Mouse (Mus musculus): Measurements from ENCODE around the gene Tnni3. TPM values are rescaled to one million over a fixed set of nuclear protein-coding genes. Genes with fewer than 3 reads are reported as not detected.

Gene Tnni3
- polyA plus RNA-seq, 1 experiment from 2014 or later, result 3.9 TPM

GRCm38 (mm10) chr7:4502421-4503090 lies 21.5 kb downstream of the Tnni3 start:
- Histone ChIP-seq H3K4me1 (replicated peaks) (peaks cover 37% of the 10 kb centered on the region), H3K4me3 (peak overlapping the region; percentile 88), H3K36me3 (peaks cover under 1% of the 10 kb centered on the region; the same call in 1 of the 2 replicates), H3K9me3 (no peaks in the 10 kb centered on the region), H3K4me2 (peak overlapping the region; percentile 89), H3K9ac (peak overlapping the region; percentile 94), H3K27ac (peak overlapping the region; percentile 92; the same call in 1 of the 2 replicates), H3K27me3 (no peaks in the 10 kb centered on the region)
- 14% methylated on average over 14 of the region's 14 CpGs for WGBS
- peak; percentile 8; the same call in 1 of the 2 replicates for ATAC-seq (ENCODE audit: low FRiP score)

GRCm38 (mm10) chr7:4501558-4502397 lies 22.3 kb downstream of the Tnni3 start, which contains the start of gene Ppp1r12c:
TSS of gene Ppp1r12c (minus strand) at chr7:4501680.
- Histone ChIP-seq H3K4me1 (replicated peaks) (peaks cover 45% of the 10 kb centered on the region), H3K9me3 (no peaks in the 10 kb centered on the region), H3K36me3 (peaks cover 8% of the 10 kb centered on the region), H3K27me3 (no peaks in the 10 kb centered on the region), H3K27ac (peak within 1 kb of the TSS; percentile 92), H3K4me2 (peak within 1 kb of the TSS; percentile 89), H3K4me3 (peak within 1 kb of the TSS; percentile 88), H3K9ac (peak within 1 kb of the TSS; percentile 94)
- ATAC-seq (ENCODE audit: low FRiP score), result peak; percentile 95
- under 1% methylated on average over 60 of the region's 62 CpGs for WGBS

- Histone ChIP-seq H3K27me3 (no peaks in the 10 kb centered on the region), H3K27ac (peak overlapping the region; percentile 92), H3K4me1 (replicated peaks) (peaks cover 45% of the 10 kb centered on the region), H3K9ac (peak overlapping the region; percentile 94), H3K4me2 (peak overlapping the region; percentile 89), H3K9me3 (no peaks in the 10 kb centered on the region), H3K4me3 (peak overlapping the region; percentile 88), H3K36me3 (peaks cover 15% of the 10 kb centered on the region)
- WGBS, result under 1% methylated on average over 40 of the region's 52 CpGs
- peak; percentile 53 for ATAC-seq (ENCODE audit: low FRiP score)
These were observed 23.0 kb downstream of the Tnni3 start for GRCm38 (mm10) chr7:4500892-4501471.

- Histone ChIP-seq H3K27me3 (no peaks in the 10 kb centered on the region), H3K4me1 (replicated peaks) (peaks cover 45% of the 10 kb centered on the region), H3K27ac (no peak overlapping the region), H3K9me3 (no peaks in the 10 kb centered on the region), H3K4me3 (peak overlapping the region; percentile 88), H3K36me3 (peaks cover 28% of the 10 kb centered on the region), H3K9ac (peak overlapping the region; percentile 94), H3K4me2 (peak overlapping the region; percentile 89)
- ATAC-seq (ENCODE audit: low FRiP score), result no peak
- WGBS, result 95% methylated on average over 4 of the region's 4 CpGs
These were observed 25.0 kb downstream of the Tnni3 start for GRCm38 (mm10) chr7:4499034-4499433.

GRCm38 (mm10) chr7:4498251-4498650 lies 25.8 kb downstream of the Tnni3 start:
- Histone ChIP-seq H3K27me3 (no peaks in the 10 kb centered on the region), H3K4me2 (peak overlapping the region; percentile 89), H3K4me3 (peak overlapping the region; percentile 88), H3K36me3 (peaks cover 34% of the 10 kb centered on the region), H3K4me1 (replicated peaks) (peaks cover 45% of the 10 kb centered on the region), H3K9ac (peak overlapping the region; percentile 94), H3K27ac (peak overlapping the region; percentile 64; the same call in 1 of the 2 replicates), H3K9me3 (no peaks in the 10 kb centered on the region)
- no peak for ATAC-seq (ENCODE audit: low FRiP score)
- 8% methylated on average over 9 of the region's 9 CpGs for WGBS

- no peaks in the 10 kb centered on the region for H3K9me3 ChIP-seq
- H3K36me3 ChIP-seq, result peaks cover 43% of the 10 kb centered on the region
- peak overlapping the region; percentile 89 for H3K4me2 ChIP-seq
- H3K4me1 ChIP-seq (replicated peaks), result peaks cover 46% of the 10 kb centered on the region
- no peak overlapping the region; the same call in 1 of the 2 replicates for H3K9ac ChIP-seq
- no peak overlapping the region for H3K4me3 ChIP-seq
- WGBS, result 94% methylated on average over 9 of the region's 9 CpGs
- ATAC-seq (ENCODE audit: low FRiP score), result no peak
- H3K27ac ChIP-seq, result no peak overlapping the region
- H3K27me3 ChIP-seq, result no peaks in the 10 kb centered on the region
These were observed 26.6 kb downstream of the Tnni3 start for GRCm38 (mm10) chr7:4497271-4497903.

- Histone ChIP-seq H3K27ac (no peak overlapping the region), H3K9ac (no peak overlapping the region), H3K36me3 (peaks cover 51% of the 10 kb centered on the region), H3K4me1 (replicated peaks) (peaks cover 44% of the 10 kb centered on the region), H3K4me3 (no peak overlapping the region), H3K27me3 (no peaks in the 10 kb centered on the region), H3K9me3 (no peaks in the 10 kb centered on the region), H3K4me2 (no peak overlapping the region)
- ATAC-seq (ENCODE audit: low FRiP score), result no peak
- WGBS, result 99% methylated on average over 3 of the region's 3 CpGs
These were observed 27.6 kb downstream of the Tnni3 start for GRCm38 (mm10) chr7:4496468-4496867.

- H3K4me1 ChIP-seq (replicated peaks), result peaks cover 25% of the 10 kb centered on the region
- no peak overlapping the region for H3K4me2 ChIP-seq
- no peak overlapping the region for H3K27ac ChIP-seq
- no peak for ATAC-seq (ENCODE audit: low FRiP score)
- no peak overlapping the region for H3K9ac ChIP-seq
- H3K36me3 ChIP-seq, result peaks cover 67% of the 10 kb centered on the region
- no peaks in the 10 kb centered on the region for H3K27me3 ChIP-seq
- no peaks in the 10 kb centered on the region for H3K9me3 ChIP-seq
- 87% methylated on average over 1 of the region's 1 CpGs for WGBS
- H3K4me3 ChIP-seq, result no peak overlapping the region
These were observed 30.0 kb downstream of the Tnni3 start for GRCm38 (mm10) chr7:4493991-4494390.

- peaks cover 79% of the 10 kb centered on the region for H3K36me3 ChIP-seq
- no peak overlapping the region for H3K4me3 ChIP-seq
- WGBS, result 94% methylated on average over 13 of the region's 13 CpGs
- peaks cover 11% of the 10 kb centered on the region for H3K4me1 ChIP-seq (replicated peaks)
- no peaks in the 10 kb centered on the region for H3K27me3 ChIP-seq
- H3K4me2 ChIP-seq, result no peak overlapping the region
- no peak overlapping the region for H3K9ac ChIP-seq
- ATAC-seq (ENCODE audit: low FRiP score), result no peak
- no peaks in the 10 kb centered on the region for H3K9me3 ChIP-seq
- H3K27ac ChIP-seq, result no peak overlapping the region
These were observed 31.5 kb downstream of the Tnni3 start for GRCm38 (mm10) chr7:4492284-4493224.

GRCm38 (mm10) chr7:4491308-4491707 lies 32.7 kb downstream of the Tnni3 start:
- no peak for ATAC-seq (ENCODE audit: low FRiP score)
- H3K27ac ChIP-seq, result no peak overlapping the region

GRCm38 (mm10) chr7:4482281-4482680 lies 41.7 kb downstream of the Tnni3 start:
- Histone ChIP-seq H3K4me3 (no peak overlapping the region), H3K9me3 (no peaks in the 10 kb centered on the region), H3K4me1 (replicated peaks) (peaks cover 21% of the 10 kb centered on the region), H3K4me2 (no peak overlapping the region), H3K27ac (no peak overlapping the region), H3K27me3 (peaks cover 10% of the 10 kb centered on the region), H3K36me3 (peaks cover 67% of the 10 kb centered on the region), H3K9ac (no peak overlapping the region)
- no peak for ATAC-seq (ENCODE audit: low FRiP score)
- 90% methylated on average over 12 of the region's 12 CpGs for WGBS

More at GRCm38 (mm10) chr7:4491308-4491707, 32.7 kb downstream of the Tnni3 start:
- H3K9ac ChIP-seq, result no peak overlapping the region
- H3K9me3 ChIP-seq, result no peaks in the 10 kb centered on the region
- no peaks in the 10 kb centered on the region for H3K27me3 ChIP-seq
- no peak overlapping the region for H3K4me3 ChIP-seq
- H3K36me3 ChIP-seq, result peaks cover 75% of the 10 kb centered on the region
- no peak overlapping the region for H3K4me2 ChIP-seq
- WGBS, result 92% methylated on average over 6 of the region's 6 CpGs
- H3K4me1 ChIP-seq (replicated peaks), result 0 out of 2 replicates have a peak, but pooled peaks cover 3% of the 10 kb centered on the region
